Mouse (Mus musculus): ENCODE results near the gene Cast.
A peak's percentile ranks its signal among the peaks of the same experiment; 100 is the strongest.

DNA sequence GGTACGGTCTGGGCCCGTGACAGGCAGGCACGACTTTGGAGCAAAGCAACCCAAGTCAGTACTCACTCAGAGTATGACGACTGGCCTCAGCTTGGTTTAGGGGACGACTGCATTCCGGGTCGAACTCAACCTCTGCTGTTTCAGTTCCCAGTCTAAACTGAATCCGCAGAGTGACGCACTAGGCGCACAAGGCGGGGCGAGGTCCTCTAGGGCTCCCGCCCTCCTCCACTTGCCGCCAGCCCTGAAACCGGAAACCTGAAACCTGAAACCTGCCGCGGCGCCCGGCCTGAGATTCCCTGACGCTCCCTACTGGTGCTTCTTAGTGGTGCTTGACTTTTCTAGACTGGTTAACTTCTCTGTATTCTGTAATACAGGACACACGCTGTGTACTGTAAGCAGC lies 38.1 kb downstream of the Cast start:
- TF ChIP-seq CTCF (IDR thresholded peaks at IDR 0.05; ENCODE audit: extremely low read depth, insufficient read depth, low read length): no peak
- 0 out of 2 replicates have a peak, but pooled peaks have one; percentile 41 for TF ChIP-seq POLR2A (IDR thresholded peaks at IDR 0.05; ENCODE audit: extremely low read depth, insufficient read depth, low read length)
